Mouse (Mus musculus): Measurements from ENCODE around the gene Cops2.

Gene Cops2

GRCm38 (mm10) chr2:125827898-125828297 is 31.0 kb downstream of the Cops2 start:
- no peak for DNase-seq (ENCODE audit: low read depth, low spot score)

- DNase-seq (ENCODE audit: low read depth, low spot score), result no peak
These were observed 32.7 kb downstream of the Cops2 start for GRCm38 (mm10) chr2:125826201-125826600.

- no peak for DNase-seq (ENCODE audit: low read depth, low spot score)
These were observed 38.5 kb downstream of the Cops2 start for GRCm38 (mm10) chr2:125820397-125820796.

- DNase-seq (ENCODE audit: low read depth, low spot score), result no peak
These were observed 44.9 kb downstream of the Cops2 start for GRCm38 (mm10) chr2:125813972-125814595.

- DNase-seq (ENCODE audit: low read depth, low spot score), result no peak
These were observed 47.6 kb downstream of the Cops2 start for GRCm38 (mm10) chr2:125811332-125811731.

GRCm38 (mm10) chr2:125809551-125809950 is 49.4 kb downstream of the Cops2 start:
- no peak for DNase-seq (ENCODE audit: low read depth, low spot score)

GRCm38 (mm10) chr2:125805826-125806225 is 53.1 kb downstream of the Cops2 start:
- peak; percentile 76 for DNase-seq (ENCODE audit: low read depth, low spot score)

- no peak for DNase-seq (ENCODE audit: low read depth, low spot score)
These were observed 57.0 kb downstream of the Cops2 start for GRCm38 (mm10) chr2:125801947-125802346.

- no peak for DNase-seq (ENCODE audit: low read depth, low spot score)
These were observed 57.9 kb downstream of the Cops2 start for GRCm38 (mm10) chr2:125801038-125801437.

GRCm38 (mm10) chr2:125800428-125800827 is 58.5 kb downstream of the Cops2 start:
- DNase-seq (ENCODE audit: low read depth, low spot score), result no peak

- DNase-seq (ENCODE audit: low read depth, low spot score), result no peak
These were observed 61.1 kb downstream of the Cops2 start for GRCm38 (mm10) chr2:125797872-125798271.

- DNase-seq (ENCODE audit: low read depth, low spot score), result no peak
These were observed 63.8 kb downstream of the Cops2 start for GRCm38 (mm10) chr2:125795118-125795517.

GRCm38 (mm10) chr2:125794166-125794565 is 64.8 kb downstream of the Cops2 start:
- DNase-seq (ENCODE audit: low read depth, low spot score), result no peak

- no peak for DNase-seq (ENCODE audit: low read depth, low spot score)
These were observed 66.1 kb downstream of the Cops2 start for GRCm38 (mm10) chr2:125792879-125793261.

- no peak for DNase-seq (ENCODE audit: low read depth, low spot score)
These were observed 66.6 kb downstream of the Cops2 start for GRCm38 (mm10) chr2:125792144-125792878.

- no peak for DNase-seq (ENCODE audit: low read depth, low spot score)
These were observed 67.5 kb downstream of the Cops2 start for GRCm38 (mm10) chr2:125791485-125791885.

- no peak for DNase-seq (ENCODE audit: low read depth, low spot score)
These were observed 68.7 kb downstream of the Cops2 start for GRCm38 (mm10) chr2:125790242-125790641.

- DNase-seq (ENCODE audit: low read depth, low spot score), result no peak
These were observed 69.7 kb downstream of the Cops2 start for GRCm38 (mm10) chr2:125789265-125789664.

- DNase-seq (ENCODE audit: low read depth, low spot score), result no peak
These were observed 70.2 kb downstream of the Cops2 start for GRCm38 (mm10) chr2:125788785-125789184.

GRCm38 (mm10) chr2:125788351-125788750 is 70.6 kb downstream of the Cops2 start:
- no peak for DNase-seq (ENCODE audit: low read depth, low spot score)

GRCm38 (mm10) chr2:125785021-125785420 is 73.9 kb downstream of the Cops2 start:
- no peak for DNase-seq (ENCODE audit: low read depth, low spot score)

- DNase-seq (ENCODE audit: low read depth, low spot score), result no peak
These were observed 74.5 kb downstream of the Cops2 start for GRCm38 (mm10) chr2:125784392-125784791.

- no peak for DNase-seq (ENCODE audit: low read depth, low spot score)
These were observed 75.1 kb downstream of the Cops2 start for GRCm38 (mm10) chr2:125783868-125784267.
